Mouse (Mus musculus): ENCODE measurements at regions not wholly inside any gene's neighbourhood (a gene's known extent, or its start where the extent isn't known, plus 50 kb on each side); places are given as distances from the start of the nearest gene placed in this dataset.

DNA sequence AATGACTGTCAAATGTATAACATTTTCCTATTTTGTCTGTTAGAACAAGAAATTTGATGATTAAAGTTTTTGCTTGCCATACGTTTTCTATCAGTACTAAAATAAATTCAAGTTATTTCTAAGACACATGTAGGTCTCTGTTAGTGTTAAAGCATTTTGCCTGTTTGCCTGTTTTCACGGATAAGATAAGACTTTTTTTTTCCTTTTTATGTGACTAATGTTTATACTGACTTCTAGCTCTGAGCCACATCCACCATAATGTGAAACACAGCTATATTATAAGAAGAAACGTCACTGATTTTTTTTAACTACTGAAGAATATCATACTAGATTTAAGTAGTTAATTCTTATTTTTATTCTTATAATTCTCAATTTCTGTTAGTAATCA, 1012.6 kb downstream of the Cdh8 start:
- no peak overlapping the region for H3K27ac ChIP-seq
- H3K4me1 ChIP-seq = no peaks in the 10 kb centered on the region
- peak; percentile 27; the same call in 1 of the 2 replicates for ATAC-seq (ENCODE audit: borderline replicate concordance, extremely low read depth, low FRiP score, low TSS enrichment)
- no peak overlapping the region for H3K9ac ChIP-seq
- H3K4me2 ChIP-seq = no peak overlapping the region
- no peaks in the 10 kb centered on the region for H3K36me3 ChIP-seq
- WGBS = 38% methylated on average over 3 of the region's 3 CpGs
- no peaks in the 10 kb centered on the region for H3K9me3 ChIP-seq
- H3K27me3 ChIP-seq = no peaks in the 10 kb centered on the region
- H3K4me3 ChIP-seq = no peak overlapping the region

DNA sequence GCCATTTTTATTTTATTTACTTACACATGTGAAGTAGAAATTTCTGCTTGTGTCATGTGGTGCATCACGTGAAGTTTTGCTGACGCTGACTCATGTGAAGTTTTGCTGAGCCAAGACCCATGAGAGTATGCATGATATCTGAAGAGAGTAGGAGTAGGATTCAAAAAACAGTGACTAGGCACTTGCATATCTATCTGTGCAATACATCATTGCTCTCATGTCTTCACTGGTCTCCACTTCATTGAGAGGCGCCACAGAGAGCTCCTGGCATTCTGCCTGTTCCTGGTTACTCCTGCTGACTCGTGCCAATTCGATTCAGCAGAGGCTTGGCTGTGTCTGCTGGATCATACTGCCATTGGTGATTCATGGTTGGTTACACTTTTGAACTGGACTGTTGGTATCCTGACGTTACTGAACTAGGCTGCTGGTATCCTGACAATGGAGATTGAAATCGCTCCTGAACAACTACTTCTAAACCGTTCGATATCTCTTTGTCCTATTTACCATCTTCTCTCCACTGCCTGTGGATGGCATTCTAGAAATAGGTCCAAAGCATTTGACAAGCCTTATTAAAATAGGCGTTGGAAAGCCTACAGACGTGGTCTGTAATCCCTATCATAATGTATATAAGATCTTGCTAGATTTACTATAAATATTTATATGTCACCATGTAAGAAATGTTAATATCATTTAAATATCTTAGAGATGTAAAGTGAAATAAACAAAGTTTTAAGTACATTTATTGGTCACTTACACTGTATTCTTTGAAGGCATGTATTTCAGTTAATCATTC, 1013.2 kb downstream of the Cdh8 start:
- 44% methylated on average over 11 of the region's 11 CpGs for WGBS
- Histone ChIP-seq H3K27me3 (no peaks in the 10 kb centered on the region), H3K9me3 (no peaks in the 10 kb centered on the region), H3K27ac (no peak overlapping the region), H3K36me3 (no peaks in the 10 kb centered on the region), H3K4me3 (no peak overlapping the region), H3K4me2 (no peak overlapping the region), H3K9ac (no peak overlapping the region), H3K4me1 (no peaks in the 10 kb centered on the region)
- ATAC-seq (ENCODE audit: borderline replicate concordance, extremely low read depth, low FRiP score, low TSS enrichment) = peak; percentile 72; the same call in 1 of the 2 replicates

DNA sequence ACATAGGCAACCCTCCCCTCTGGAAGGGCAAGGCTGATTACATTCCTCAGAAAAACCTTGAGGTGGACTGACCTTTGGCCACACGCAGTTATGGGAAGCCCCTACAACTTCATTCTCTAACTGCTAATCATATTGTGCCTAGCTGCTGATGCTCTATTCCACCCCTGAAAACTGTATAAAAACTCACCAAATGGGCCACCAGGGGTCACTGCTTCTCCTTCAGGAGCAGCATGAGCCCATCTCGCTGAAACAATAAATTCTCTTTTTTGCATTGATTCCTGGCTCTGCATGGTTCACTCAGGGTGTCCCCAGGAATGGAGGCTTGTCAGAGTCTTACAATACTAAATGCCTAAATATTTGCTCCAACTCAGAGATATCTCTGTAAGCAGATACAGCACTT, 1034.5 kb downstream of the Cdh8 start:
- ATAC-seq (ENCODE audit: borderline replicate concordance, extremely low read depth, low FRiP score, low TSS enrichment) = no peak
- Histone ChIP-seq H3K36me3 (no peaks in the 10 kb centered on the region), H3K9ac (no peak overlapping the region), H3K4me2 (no peak overlapping the region), H3K27ac (no peak overlapping the region), H3K4me3 (no peak overlapping the region), H3K9me3 (no peaks in the 10 kb centered on the region), H3K4me1 (no peaks in the 10 kb centered on the region), H3K27me3 (no peaks in the 10 kb centered on the region)
- WGBS = 89% methylated on average over 2 of the region's 2 CpGs

DNA sequence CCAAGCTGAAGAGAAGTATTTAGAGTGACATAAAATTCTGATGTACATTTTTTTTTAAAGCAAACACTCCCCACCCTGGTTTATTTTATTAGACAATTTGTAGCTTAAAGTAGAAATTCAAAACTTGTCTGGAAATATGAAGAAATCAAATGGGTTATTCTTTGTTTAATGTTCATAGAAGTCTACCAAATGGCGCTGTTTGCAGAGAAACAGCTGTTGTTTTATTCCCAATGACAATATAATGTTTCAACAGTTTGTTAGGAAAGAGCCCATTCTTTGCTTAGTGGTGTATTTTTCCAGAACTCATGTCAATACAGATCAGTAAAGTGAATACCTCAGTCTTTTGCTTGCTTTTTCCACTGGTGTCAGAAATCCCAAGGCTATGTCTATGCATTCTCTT, 1035.9 kb downstream of the Cdh8 start:
- no peak for ATAC-seq (ENCODE audit: borderline replicate concordance, extremely low read depth, low FRiP score, low TSS enrichment)
- WGBS = 44% methylated on average over 1 of the region's 1 CpGs
- Histone ChIP-seq H3K36me3 (no peaks in the 10 kb centered on the region), H3K9me3 (no peaks in the 10 kb centered on the region), H3K27ac (no peak overlapping the region), H3K4me3 (no peak overlapping the region), H3K9ac (no peak overlapping the region), H3K27me3 (no peaks in the 10 kb centered on the region), H3K4me1 (no peaks in the 10 kb centered on the region), H3K4me2 (no peak overlapping the region)

DNA sequence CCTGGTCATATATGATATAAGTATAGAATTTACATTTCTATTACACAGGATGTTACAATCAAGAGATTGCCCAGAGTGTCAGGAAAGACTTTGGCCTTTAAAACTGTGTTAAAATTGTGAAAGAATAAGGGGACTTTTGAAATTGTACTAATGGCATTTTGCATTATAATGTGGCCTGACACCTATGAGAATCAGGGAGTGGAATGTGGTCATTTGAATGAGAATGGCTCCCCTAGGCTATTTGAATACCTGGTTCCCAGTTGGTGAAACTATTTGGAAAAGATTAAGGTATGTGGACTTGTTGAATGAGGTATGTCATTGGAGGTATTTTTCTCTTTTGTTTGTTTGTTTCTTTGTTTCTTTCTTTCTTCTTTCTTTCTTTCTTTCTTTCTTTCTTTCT, 1038.5 kb downstream of the Cdh8 start:
- Histone ChIP-seq H3K4me2 (no peak overlapping the region), H3K36me3 (no peaks in the 10 kb centered on the region), H3K4me3 (no peak overlapping the region), H3K9me3 (no peaks in the 10 kb centered on the region), H3K27ac (no peak overlapping the region), H3K9ac (no peak overlapping the region), H3K27me3 (no peaks in the 10 kb centered on the region), H3K4me1 (no peaks in the 10 kb centered on the region)
- no peak for ATAC-seq (ENCODE audit: borderline replicate concordance, extremely low read depth, low FRiP score, low TSS enrichment)

DNA sequence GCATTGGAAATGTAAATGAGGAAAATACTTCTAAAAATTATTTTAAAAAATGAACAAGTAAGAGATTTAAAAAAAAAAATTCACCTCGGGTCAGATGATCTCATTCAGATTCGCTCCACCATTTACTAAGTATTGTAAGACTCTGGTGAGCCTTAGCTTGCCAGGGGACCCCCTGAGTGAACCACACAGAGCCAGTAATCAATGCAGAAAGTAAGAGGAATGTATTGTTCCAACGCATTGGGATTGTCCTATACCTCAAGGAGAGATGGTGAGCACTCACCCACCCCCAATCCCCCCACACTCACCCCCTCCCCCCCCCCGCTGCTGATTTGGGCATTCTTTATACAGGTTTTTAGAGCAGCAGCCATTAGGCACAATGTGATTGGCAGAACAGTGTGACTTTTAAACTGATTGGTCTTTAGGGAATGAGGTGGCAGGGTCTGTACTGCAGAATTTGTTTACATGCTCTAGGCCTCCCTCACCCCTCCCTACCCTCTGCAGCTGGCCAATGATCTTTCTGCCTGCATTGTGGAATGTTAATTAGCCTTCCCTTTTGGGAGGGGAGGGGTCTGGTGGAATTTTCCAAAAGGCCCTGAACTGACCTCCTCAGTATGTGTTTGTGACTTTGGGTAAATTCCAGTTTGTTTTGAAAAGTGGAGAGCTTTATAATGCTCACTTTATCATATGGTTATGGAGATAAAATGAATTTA, 1043.4 kb downstream of the Cdh8 start:
- Histone ChIP-seq H3K4me3 (no peak overlapping the region), H3K36me3 (no peaks in the 10 kb centered on the region), H3K9me3 (no peaks in the 10 kb centered on the region), H3K4me2 (no peak overlapping the region), H3K9ac (no peak overlapping the region), H3K27ac (no peak overlapping the region), H3K27me3 (no peaks in the 10 kb centered on the region), H3K4me1 (no peaks in the 10 kb centered on the region)
- WGBS = 67% methylated on average over 3 of the region's 4 CpGs
- ATAC-seq (ENCODE audit: borderline replicate concordance, extremely low read depth, low FRiP score, low TSS enrichment) = peak; percentile 86; the same call in 1 of the 2 replicates

DNA sequence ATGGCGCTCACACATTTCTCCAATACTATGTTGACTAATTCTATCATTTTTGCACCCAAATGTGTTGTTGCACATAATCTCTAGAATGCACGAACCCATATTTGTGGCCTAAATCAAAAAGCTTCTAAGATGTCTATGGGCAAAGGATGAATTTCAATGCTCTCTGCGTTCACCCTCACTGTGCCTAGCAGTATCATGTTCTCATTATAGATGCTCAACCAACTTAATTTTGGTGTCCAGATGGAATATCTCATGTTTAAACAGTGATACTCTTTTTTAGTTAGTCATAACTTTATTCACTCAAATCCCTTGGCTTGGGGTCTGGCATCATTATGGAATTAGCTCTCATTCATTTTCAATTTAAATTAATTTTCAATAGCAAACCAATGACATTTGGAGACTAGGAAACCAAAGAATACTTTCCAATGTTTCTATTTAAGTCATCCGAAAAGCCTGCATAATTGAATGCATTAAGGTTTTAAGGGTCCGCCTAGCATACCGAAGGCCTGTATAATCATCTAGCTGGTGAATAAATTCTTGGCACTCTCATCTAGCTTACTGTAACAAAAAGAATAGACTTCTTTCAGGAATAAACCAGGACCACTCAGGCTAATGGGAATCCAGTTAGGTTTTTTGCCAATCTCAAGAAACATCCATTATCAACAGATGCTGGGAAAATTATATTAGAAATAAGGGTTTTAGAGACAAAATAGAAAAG, 1050.7 kb downstream of the Cdh8 start:
- Histone ChIP-seq H3K9ac (no peak overlapping the region), H3K4me1 (no peaks in the 10 kb centered on the region), H3K9me3 (no peaks in the 10 kb centered on the region), H3K27ac (no peak overlapping the region), H3K36me3 (no peaks in the 10 kb centered on the region), H3K4me3 (no peak overlapping the region), H3K4me2 (no peak overlapping the region), H3K27me3 (no peaks in the 10 kb centered on the region)
- WGBS = 89% methylated on average over 6 of the region's 6 CpGs
- no peak for ATAC-seq (ENCODE audit: borderline replicate concordance, extremely low read depth, low FRiP score, low TSS enrichment)

DNA sequence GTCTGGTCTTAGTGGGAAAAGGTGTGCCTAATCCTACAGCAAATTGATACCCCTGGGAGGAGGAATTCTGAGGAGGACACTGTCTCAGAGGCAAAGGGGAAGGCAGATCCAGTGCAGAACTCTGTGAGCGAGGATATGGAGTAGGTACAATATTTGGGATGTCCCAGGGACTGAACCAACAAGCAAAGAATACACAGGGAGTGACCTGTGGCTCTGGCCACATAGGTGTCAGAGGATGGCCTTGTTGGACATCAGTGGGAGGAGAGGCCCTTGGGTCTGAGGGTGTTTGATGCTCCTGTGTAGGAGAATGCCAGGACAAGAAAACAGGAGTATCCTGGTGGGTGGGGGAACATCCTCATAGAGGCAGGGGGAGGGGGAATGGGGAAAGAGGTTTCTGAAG, 1079.0 kb downstream of the Cdh8 start:
- H3K4me3 ChIP-seq = no peak overlapping the region
- H3K9ac ChIP-seq = no peak overlapping the region
- WGBS = 63% methylated on average over 1 of the region's 1 CpGs
- no peak overlapping the region for H3K4me2 ChIP-seq
- no peaks in the 10 kb centered on the region for H3K36me3 ChIP-seq
- H3K27me3 ChIP-seq = no peaks in the 10 kb centered on the region
- no peak for ATAC-seq (ENCODE audit: borderline replicate concordance, extremely low read depth, low FRiP score, low TSS enrichment)
- H3K9me3 ChIP-seq = no peaks in the 10 kb centered on the region
- H3K27ac ChIP-seq = no peak overlapping the region
- no peaks in the 10 kb centered on the region for H3K4me1 ChIP-seq

DNA sequence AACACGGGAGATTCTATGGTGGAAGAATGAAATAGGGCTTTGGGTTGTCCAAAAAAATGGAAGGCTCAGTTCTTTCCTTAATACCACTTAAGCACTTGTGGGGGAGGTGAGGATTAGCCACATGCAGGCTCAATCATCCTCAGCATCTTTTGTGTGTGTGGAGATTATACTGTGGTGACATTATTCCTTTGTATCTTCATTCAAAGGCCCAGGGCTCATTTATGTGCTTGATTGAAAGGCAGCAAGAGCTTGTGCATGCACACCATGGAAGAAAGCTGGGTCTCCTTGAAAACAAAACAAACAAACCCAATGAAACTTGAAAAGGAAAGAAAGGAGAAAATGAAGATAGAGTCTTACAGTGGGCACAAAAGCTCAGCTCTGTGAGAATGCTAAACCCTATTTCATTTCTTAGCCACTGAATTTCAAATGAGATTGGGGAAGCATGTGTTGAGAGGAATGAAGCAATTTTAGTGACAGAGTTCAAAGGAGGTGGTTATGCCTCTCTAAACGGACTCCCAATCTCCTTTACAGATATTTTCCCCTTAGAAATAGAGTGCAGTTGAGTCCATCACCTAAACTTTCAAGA, 1106.8 kb downstream of the Cdh8 start:
- H3K4me3 ChIP-seq = no peak overlapping the region
- WGBS = 59% methylated on average over 2 of the region's 2 CpGs
- no peaks in the 10 kb centered on the region for H3K9me3 ChIP-seq
- H3K4me2 ChIP-seq = no peak overlapping the region
- H3K9ac ChIP-seq = no peak overlapping the region
- no peak for ATAC-seq (ENCODE audit: borderline replicate concordance, extremely low read depth, low FRiP score, low TSS enrichment)
- no peaks in the 10 kb centered on the region for H3K36me3 ChIP-seq
- H3K27ac ChIP-seq = no peak overlapping the region
- no peaks in the 10 kb centered on the region for H3K4me1 ChIP-seq
- H3K27me3 ChIP-seq = no peaks in the 10 kb centered on the region

DNA sequence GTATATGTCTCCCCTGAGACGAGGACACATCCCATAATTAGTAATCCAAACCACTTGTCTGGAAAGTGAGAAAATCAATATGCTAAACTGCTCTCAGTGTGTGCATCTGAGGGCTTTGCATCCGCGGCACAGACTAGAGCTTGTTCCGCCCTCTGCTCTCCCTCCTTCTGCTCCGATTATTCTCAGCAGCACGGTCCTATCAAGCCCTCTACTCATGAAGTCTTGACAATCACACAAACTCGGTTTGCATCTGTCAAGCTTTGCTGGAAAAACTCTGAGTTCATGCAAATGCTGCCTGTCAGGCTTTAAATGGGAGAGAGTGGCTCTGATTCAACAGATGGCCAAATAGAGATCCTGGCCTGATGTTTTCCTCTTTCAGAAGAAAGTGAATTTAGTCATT, 1121.3 kb downstream of the Cdh8 start:
- ATAC-seq (ENCODE audit: borderline replicate concordance, extremely low read depth, low FRiP score, low TSS enrichment) = no peak
- 52% methylated on average over 7 of the region's 7 CpGs for WGBS
- H3K27ac ChIP-seq = no peak overlapping the region

DNA sequence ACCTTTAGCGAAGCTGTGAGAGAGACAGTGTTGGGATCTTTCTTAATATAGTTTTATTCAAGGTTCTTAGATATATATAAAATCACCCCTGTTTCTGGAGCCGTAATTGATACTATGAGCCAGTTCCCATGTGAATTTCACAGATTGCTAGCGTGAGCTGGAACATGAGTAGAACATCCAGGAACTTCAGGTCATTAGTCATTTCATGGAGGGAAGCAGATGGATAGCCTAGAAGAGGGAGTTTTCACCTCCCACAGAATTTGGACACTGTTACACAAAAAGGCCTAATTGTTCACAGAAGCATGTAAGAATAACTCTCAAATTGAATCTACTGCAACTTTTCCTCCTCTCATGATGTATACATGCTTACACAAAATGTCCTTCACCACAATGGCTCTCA, 1156.0 kb downstream of the Cdh8 start:
- no peak overlapping the region for H3K4me3 ChIP-seq
- H3K27ac ChIP-seq = no peak overlapping the region
- WGBS = 86% methylated on average over 3 of the region's 3 CpGs
- no peaks in the 10 kb centered on the region for H3K4me1 ChIP-seq
- no peaks in the 10 kb centered on the region for H3K9me3 ChIP-seq
- H3K4me2 ChIP-seq = no peak overlapping the region
- H3K36me3 ChIP-seq = no peaks in the 10 kb centered on the region
- no peaks in the 10 kb centered on the region for H3K27me3 ChIP-seq
- ATAC-seq (ENCODE audit: borderline replicate concordance, extremely low read depth, low FRiP score, low TSS enrichment) = no peak
- H3K9ac ChIP-seq = no peak overlapping the region

More for the DNA sequence above, 1121.3 kb downstream of the Cdh8 start:
- Histone ChIP-seq H3K27me3 (no peaks in the 10 kb centered on the region), H3K36me3 (no peaks in the 10 kb centered on the region), H3K9ac (no peak overlapping the region), H3K4me1 (no peaks in the 10 kb centered on the region), H3K4me2 (no peak overlapping the region), H3K4me3 (no peak overlapping the region), H3K9me3 (no peaks in the 10 kb centered on the region)

All from lung, embryonic 15.5 days (tissue).